Mouse (Mus musculus): Measurements from ENCODE around the gene Cacna1a.
A peak's percentile ranks its signal among the peaks of the same experiment; 100 is the strongest.
"Not testable (repeated sequence)": the region's sequence is repeated elsewhere in the genome, so short reads cannot be mapped to it uniquely, and the experiment has no call there.

The Cacna1a gene

GRCm38 (mm10) chr8:84659936-84660818, 271.9 kb downstream of the Cacna1a start:
- DNase-seq (ENCODE audit: extremely low spot score, low spot score): peak; percentile 81

DNA sequence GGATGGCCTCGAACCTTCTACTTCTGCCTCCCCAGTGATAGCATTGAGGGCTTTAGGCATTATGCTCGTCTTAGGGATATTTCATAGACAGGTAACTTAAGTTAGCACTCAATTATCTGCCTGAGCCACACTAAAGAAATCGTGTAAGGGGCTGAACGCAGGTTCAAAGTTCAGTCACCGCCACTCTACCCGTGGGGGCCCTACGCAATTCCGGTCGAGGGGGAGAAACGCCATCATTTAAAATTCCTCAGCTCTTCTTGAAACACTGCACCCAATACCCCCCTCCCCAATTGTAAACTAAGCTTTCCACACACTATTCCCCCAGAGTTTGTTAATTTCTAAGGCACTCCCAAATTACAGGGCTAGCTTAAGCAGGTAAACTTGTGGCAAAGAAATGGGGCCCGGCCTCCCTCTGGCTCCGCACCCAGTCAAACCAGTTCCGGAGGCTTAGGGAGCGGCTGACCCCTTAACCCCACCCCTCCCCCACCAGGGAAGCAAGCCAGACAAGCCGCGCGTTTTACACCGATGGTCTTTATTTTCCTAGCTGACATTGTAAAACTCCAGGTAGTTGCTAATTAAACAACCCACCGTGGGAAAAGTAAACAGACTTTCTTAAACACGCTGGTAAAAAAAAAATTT, 272.7 kb downstream of the Cacna1a start:
- DNase-seq (ENCODE audit: extremely low spot score, low spot score): peak; percentile 73

- peak; percentile 75 for DNase-seq (ENCODE audit: extremely low spot score, low spot score)
These were observed 273.2 kb downstream of the Cacna1a start for GRCm38 (mm10) chr8:84661458-84661871.

DNA sequence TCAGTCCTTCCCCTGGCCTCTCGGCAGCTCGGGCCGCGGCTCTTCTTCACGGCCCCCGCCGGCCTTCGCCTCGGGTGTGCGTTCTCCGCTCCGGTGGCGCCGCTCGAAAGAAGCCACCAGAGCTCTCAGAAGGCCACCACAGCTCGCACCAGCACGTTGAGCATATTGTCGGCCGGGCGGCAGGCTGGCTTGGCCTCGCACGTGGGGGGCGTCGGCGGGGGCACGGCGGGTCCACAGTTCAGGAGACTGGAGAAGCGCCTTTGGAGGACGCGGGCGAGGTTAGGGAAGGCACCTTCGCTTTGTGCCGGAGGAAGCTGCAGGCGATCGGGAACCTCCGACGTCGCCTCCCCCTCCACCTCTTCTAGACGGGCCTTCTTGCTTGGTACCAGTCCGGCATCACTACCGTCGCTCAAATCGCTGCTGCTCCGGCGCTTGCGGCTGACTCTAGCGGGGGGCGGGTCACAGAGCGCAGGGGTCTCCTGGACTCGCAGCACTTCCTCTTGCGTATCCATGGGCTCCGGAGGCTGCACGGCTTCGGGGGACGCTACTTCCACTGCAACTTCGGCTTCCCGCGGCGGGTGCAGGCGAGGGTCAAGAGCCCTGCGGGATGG, 273.8 kb downstream of the Cacna1a start:
- no peak for DNase-seq (ENCODE audit: extremely low spot score, low spot score)

- peak; percentile 96 for DNase-seq (ENCODE audit: extremely low spot score, low spot score)
These were observed 274.4 kb downstream of the Cacna1a start, which contains the start of gene Ier2 for GRCm38 (mm10) chr8:84662581-84663065. Gene Ier2, minus strand, starts transcription at chr8:84662852.

DNA sequence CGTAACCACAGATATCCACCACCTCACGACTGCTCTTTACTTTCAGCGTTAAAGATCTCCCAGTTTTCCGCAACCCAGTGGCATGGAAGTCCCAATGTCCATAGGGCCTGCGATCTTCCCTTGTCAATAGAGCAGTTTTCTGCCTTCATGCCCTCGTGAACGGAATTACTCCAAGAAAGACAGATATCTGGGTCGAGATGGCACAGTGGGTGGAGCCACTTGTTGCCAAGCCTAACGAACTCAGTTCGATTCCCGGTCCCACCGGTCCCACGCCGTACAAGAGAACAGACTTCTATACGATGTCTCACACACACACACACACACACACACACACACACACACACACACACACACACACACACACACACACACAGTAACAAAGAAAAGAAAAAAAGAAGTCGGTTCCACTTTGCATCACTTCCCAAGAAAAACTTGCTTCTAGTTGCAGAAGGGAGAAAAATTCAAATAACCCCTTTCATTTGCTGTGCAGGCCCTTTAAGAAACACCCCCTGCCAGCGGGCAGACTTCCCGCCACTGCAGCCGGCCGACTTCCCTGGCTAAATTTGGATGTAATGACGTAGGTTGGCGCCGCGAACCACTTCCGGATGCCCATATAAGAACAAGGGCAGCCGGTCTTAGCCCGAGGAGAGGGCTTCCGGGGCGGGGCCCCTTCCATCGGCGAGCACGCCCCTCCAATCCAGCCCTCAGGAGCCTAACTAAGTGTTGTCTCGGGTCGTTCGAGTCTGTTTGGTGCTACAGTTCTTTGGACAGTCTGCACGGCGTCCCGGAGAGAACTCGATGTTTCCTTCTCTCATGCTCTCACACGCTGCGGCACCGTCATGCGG, 275.5 kb downstream of the Cacna1a start:
- peak; percentile 94 for DNase-seq (ENCODE audit: extremely low spot score, low spot score)

GRCm38 (mm10) chr8:84664566-84665384, 276.5 kb downstream of the Cacna1a start:
- DNase-seq (ENCODE audit: extremely low spot score, low spot score): peak; percentile 85

DNA sequence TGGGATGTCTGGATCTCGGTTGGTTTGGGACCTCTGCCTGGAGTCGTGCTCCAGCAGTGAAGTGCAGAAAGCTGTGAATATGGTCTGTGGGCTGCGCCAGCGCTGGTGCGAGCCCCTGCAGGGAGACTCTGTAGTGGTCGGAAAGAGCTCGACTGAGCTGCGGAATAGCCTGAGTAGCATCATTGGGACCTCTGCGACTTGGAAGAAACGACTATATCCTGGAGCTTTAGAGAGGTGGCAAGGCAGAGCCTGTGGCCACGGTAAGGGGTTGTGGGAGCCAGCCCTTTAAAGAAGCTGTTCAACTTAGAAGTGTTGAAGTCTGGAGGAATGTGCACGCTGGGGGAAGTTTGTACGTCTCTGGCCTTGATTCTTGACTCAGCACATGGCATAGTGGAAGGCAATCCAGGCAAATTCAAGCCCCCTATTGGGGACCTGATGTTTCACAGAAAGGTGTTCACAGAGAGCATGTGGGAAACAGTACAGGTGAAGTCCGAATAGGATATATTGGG, 277.2 kb downstream of the Cacna1a start:
- no peak for DNase-seq (ENCODE audit: extremely low spot score, low spot score)

GRCm38 (mm10) chr8:84668081-84668480, 279.8 kb downstream of the Cacna1a start:
- no peak for DNase-seq (ENCODE audit: extremely low spot score, low spot score)

GRCm38 (mm10) chr8:84668731-84669485, 280.7 kb downstream of the Cacna1a start:
- no peak for DNase-seq (ENCODE audit: extremely low spot score, low spot score)

DNA sequence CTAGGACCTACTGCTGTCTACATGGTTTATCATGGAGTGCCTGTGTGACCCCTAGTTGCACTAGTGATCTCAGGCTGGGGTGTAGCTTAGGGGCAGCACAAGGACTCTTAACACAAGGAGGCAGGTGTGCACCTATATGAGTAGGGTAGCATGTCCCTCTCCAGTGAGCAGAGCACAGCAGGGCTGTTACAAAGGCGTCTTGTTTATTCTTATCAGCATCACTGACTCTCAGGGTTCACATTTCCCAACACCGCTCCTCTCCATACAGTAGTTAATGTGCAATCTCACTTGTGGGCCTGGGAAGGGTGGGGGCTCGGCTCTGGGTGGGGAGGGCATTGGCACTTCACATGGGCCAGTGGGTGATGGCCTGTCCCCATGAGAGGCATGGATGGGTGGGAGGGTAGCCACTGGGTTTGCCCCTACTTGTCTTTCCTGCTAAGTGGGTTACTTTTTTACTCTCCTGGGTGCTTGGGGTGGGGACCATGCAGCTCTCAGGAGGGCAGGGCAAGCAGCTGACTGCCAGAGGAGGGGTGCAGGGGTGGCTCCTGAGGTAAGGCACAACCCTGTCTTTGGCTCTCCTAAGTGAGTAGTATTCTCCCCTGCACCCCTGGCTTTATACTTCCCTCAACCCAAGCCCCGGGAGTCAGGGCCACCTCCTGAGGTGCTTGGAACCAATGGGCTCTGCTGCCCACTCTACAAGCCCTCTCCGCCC, 282.2 kb downstream of the Cacna1a start:
- not testable (repeated sequence) for DNase-seq (ENCODE audit: extremely low spot score, low spot score)

- no peak for DNase-seq (ENCODE audit: extremely low spot score, low spot score)
These were observed 289.1 kb downstream of the Cacna1a start for GRCm38 (mm10) chr8:84677305-84677704.

DNA sequence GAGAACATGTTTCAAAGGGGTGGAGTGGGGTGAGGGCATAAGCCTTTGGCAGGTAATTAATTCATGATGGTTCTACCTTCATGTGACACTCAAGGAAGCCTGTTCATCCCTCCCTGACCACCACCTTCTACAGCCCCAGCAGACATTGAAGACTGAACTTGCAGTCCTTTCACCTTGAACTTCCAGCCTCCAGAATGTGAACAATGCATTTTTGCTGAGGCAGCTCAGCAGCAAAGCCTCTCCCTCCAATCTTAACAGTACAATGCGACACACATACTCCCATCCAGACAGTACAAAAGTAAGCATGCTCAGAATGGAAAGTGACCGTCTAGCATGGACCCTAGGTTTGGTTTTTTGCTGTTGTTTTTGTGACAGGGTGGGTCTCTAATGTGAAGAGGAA, 293.2 kb downstream of the Cacna1a start:
- no peak for DNase-seq (ENCODE audit: extremely low spot score, low spot score)

DNA sequence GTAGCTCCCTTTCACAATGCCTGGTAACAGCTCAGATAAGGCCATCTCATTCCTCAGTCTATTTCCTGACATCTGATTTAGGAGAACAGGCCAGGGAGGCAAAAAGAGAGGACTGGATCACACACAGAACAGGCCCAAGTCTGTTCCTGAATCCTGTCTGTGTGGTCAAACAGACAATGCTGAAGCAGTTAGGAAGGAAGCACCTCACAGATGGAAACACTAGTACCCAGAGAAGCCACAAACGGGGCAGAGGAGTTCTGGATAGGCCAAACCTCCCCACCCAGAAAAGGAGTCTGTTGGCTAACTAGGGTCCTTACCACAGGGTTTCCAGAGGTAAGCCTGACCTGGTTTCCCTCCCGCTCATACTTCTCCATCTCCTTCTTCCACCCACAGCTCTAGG, 294.0 kb downstream of the Cacna1a start:
- no peak for DNase-seq (ENCODE audit: extremely low spot score, low spot score)

- no peak for DNase-seq (ENCODE audit: extremely low spot score, low spot score)
These were observed 296.3 kb downstream of the Cacna1a start for GRCm38 (mm10) chr8:84684537-84684936.

DNA sequence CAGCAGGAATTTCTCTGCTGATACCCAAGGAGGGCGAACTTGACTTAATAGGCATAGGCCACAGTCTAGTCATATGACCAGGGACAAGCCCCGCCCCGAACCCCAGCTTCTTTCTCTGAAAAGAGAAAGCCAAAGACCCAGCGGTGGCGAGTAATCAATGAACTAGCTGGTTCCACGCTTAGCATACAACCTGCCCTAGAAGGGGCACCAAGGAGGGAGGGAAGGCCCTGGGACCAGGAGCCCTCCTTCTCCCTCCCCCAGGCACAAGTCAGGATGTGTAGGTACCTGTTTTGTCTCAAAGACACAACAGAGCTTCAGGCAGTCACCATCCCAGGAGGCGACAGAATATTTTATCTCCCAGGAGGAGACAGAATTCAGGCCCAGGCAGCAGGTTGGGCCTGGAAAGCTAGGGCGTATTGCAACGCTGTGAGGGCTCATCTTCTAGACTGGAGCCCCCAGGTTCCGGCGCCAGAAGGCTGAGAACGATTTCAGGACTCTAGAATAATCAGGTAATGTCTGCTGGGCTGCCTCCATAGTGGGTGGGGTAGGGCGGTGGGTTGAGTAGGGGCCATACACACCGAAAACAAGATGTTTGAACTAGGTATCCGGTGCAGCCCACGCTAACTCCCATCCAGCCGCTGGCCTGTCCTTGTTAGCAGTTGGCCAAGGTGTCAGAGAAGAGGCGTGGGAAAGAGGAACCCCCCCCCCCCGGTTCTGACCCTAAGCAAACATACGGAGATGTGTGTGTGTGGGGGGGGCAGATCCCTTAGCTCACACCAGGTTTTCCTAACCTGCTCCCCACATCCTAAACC, 298.2 kb downstream of the Cacna1a start, which contains the start of gene Trmt1:
Gene Trmt1, plus strand, starts transcription at position 117 of the 812 bp plus-strand sequence.
- DNase-seq (ENCODE audit: extremely low spot score, low spot score): peak; percentile 23

DNA sequence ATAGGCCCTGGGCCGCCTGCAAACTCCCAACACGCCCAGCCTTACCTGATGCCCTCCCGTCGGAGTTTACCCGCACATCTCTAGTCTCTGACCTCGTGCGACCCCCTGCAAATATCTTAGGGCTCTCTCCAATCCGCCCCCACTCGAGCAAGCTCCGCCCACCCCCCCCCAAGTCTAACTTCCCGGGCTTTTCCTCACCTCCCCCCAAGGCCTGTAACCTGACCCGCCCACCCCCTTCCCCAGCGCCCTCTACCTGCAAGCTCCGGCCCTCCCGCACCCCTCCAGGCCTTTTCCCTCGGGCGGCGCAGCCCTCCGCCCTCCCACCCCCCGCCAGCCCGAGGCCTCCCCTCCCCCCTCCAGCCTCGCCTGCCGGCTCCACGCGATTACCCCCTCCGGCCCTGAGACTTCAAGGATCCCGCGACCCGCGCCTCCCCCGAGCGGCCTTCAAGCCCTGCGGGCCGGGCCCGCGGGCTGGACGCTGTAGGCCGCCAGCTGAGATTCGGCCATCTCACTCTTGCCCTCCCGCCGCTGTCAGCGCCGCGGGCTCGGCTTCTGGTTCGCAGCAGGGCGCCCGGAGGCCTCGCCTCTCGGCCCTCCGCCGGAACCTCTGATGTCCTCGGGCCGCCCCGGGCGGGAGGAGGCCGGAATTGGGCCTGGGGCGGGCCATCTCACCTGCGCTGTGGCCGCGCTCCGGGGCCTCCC, 298.9 kb downstream of the Cacna1a start:
- peak; percentile 81 for DNase-seq (ENCODE audit: extremely low spot score, low spot score)

Measured in neural tube, embryonic 10.5 days (tissue).